Mouse (Mus musculus) left cerebral cortex, postnatal 4 days (tissue): Measurements from ENCODE around the gene Rapgefl1. TPM values are rescaled to one million over a fixed set of nuclear protein-coding genes. Genes with fewer than 3 reads are reported as not detected.

Source experiments
- DNase-seq: peaks from one replicate; pipeline ENCODE4 v3.0.0-alpha.2; 2022
- intact Hi-C: fragments of 180-260 bp; cut with DNase I; formaldehyde crosslinking; loops from one replicate; pipeline ENCODE4 v1.15.1; 2025
- total RNA-seq, 2 experiments: library from RNA; stranded (reverse); gene quantifications; 2 replicates each; pipeline ENCODE4 v1.2.3; 2021

Rapgefl1 gene
- total RNA-seq, 2 experiments from 2014 or later = 87.3 to 91.8 TPM

DNA sequence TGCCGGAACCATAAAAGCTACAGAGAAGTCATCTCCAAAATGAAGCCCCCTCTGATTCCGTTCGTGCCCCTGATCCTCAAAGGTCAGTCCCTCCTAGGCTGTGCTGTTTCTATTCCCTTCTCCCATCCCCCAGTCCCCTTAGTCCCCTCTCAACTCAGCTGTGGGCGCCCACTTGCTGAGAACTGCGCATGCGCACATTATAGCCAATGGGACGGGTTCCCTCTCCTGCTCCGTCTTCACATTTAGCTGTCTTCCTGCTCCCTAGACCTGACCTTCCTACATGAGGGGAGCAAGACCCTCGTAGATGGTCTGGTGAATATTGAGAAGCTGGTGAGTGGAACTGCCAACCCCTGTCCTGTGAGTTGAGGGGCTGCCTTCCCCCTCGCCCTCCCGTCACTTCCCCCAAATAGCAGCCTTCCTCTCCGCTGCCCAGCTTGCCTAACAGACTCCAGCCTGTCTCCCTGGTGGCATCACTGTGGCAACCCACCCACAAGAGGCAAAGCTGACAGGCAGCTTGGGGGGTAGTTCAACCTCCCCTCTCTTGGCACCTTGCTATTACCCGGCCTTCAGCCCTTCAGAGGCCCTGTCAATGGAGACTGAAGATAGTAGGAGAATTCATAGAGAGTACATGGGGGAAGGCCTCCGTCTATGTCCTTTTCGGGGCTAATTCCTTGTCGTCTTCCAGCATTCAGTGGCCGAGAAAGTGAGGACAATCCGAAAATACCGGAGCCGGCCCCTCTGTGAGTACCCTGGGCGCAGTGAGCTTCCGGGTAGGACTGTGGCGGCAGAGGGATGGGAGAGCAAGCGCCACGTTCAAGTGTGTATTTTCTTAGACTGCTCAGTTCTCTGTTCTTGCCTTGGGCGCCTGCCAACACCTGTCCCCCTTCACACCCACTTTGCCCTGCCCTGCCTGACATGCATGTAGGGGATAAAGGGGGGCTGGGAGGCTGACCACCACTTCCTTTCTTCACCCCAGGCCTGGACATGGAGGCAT is 13.8 kb downstream of the Rapgefl1 start:
- peak; percentile 69 for DNase-seq
- intact Hi-C loops = no loop called here

GRCm38 (mm10) chr11:98854116-98854515 is 17.5 kb downstream of the Rapgefl1 start:
- intact Hi-C loops = no loop called here

GRCm38 (mm10) chr11:98854659-98855058 is 18.1 kb downstream of the Rapgefl1 start:
- no peak for DNase-seq
- intact Hi-C loops = no loop called here

More at GRCm38 (mm10) chr11:98854116-98854515, 17.5 kb downstream of the Rapgefl1 start:
- DNase-seq = no peak

- intact Hi-C loops = no loop called here
These were observed 22.5 kb downstream of the Rapgefl1 start for GRCm38 (mm10) chr11:98858759-98859731.

GRCm38 (mm10) chr11:98863028-98863750 is 26.6 kb downstream of the Rapgefl1 start, which contains the start of gene Wipf2:
Gene Wipf2, plus strand, starts transcription at chr11:98863638.
- intact Hi-C loops = no loop called here
- DNase-seq = peak; percentile 98

More at GRCm38 (mm10) chr11:98858759-98859731, 22.5 kb downstream of the Rapgefl1 start:
- DNase-seq = peak; percentile 89

- intact Hi-C loops = no loop called here
- peak; percentile 88 for DNase-seq
These were observed 27.3 kb downstream of the Rapgefl1 start for GRCm38 (mm10) chr11:98863751-98864429.

DNA sequence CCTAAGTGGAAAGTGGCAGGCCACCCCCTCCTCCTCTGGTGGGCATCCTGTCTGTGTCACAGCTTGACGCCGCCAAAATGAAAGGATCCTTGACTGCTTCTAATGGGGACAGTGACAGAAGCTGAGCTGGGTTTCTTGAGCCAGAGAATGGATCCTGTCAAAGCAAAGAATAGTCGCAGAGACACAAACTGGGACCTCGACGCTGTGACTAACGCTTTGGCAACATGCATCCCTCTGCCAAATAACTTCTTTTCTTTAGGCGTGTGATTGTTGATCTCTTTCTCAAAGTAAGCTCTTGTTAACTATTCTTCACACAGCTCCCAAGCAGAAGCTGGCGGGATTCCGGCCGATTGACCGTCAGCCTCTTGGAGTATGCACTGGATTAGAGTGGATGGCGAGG is 30.7 kb downstream of the Rapgefl1 start:
- intact Hi-C loops = no loop called here
- DNase-seq = peak; percentile 73

DNA sequence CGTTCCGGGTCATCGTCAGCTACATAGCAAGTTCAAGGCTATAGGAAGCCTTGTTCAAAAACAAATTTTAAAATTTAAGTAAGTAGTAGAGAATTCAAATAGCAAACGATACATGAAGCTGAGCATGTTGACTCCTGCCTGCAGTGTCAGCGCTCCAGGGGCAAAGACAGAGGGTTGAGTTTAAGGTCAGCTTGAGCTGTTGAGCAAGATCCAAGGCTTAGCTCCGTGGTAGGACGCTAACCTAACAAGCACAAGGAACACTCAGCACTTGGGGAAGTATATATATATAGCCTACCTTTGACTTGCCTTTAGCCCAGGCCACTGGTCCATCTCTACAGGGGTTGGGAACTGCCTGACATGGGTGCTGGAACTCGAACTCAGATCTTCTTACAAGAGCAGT is 33.3 kb downstream of the Rapgefl1 start:
- intact Hi-C loops = no loop called here
- no peak for DNase-seq

GRCm38 (mm10) chr11:98870791-98871190 is 34.2 kb downstream of the Rapgefl1 start:
- DNase-seq = no peak
- intact Hi-C loops = no loop called here

GRCm38 (mm10) chr11:98871416-98871815 is 34.8 kb downstream of the Rapgefl1 start:
- no peak for DNase-seq
- intact Hi-C loops = no loop called here

DNA sequence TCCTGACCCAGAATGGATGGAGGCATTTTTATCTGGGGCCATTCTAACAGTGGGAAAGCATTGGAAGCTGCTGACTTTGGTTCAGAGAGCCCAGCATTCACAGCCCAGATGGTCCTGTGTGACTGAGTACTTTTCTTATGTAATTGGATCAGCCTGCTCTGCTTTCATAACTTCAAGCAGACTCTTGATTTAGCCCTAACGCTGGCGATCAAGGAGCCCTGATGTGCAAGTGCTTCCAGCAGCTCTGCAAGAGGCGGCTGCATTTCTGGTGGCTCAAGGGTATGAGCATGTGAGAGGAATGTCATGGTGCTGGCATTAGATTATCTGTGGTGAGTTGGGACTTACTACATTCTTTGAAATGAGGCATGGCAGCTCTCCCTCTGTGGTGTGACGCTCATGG is 35.5 kb downstream of the Rapgefl1 start:
- intact Hi-C loops = no loop called here
- DNase-seq = no peak

GRCm38 (mm10) chr11:98873900-98874299 is 37.3 kb downstream of the Rapgefl1 start:
- intact Hi-C loops = no loop called here
- no peak for DNase-seq

DNA sequence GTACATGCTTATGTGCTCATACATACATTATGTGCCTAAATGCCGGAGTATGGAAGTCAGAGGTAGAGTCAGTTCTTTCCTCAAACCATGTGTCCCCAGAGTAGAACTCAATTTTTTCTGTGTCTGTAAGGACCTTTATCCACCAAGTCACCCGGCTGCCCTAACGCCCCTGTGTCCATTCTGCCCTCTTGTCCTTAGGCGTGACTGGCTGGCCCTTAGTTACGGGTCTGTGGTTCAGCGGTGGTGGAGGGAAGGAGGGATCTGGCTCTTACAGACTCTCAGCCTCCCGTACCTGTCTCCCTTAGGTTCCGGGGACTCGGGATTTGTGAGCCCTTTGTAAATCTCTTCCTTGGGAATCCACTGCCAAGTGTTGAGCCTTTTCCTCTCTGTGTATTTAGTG is 40.4 kb downstream of the Rapgefl1 start:
- no peak for DNase-seq
- intact Hi-C loops = no loop called here

- DNase-seq = no peak
- intact Hi-C loops = no loop called here
These were observed 51.1 kb downstream of the Rapgefl1 start for GRCm38 (mm10) chr11:98887703-98888102.

DNA sequence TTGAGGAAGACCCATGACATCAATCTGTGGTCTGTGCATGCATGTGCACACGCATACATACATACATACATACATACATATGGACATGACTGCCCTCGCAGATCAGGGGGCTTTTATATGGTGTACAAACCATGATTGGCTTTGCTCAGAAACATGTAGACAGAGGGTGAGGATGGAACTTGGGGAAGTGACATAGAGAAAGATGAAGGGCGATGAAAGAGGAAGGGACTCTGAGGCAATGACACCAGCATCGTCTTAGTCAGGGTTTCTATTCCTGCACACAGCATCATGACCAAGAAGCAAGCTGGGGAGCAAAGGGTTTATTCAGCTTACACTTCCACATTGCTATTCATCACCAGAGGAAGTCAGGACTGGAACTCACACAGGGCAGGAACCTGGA is 52.5 kb downstream of the Rapgefl1 start:
- intact Hi-C loops = no loop called here
- DNase-seq = no peak

GRCm38 (mm10) chr11:98889977-98890376 is 53.4 kb downstream of the Rapgefl1 start:
- no peak for DNase-seq
- intact Hi-C loops = no loop called here

DNA sequence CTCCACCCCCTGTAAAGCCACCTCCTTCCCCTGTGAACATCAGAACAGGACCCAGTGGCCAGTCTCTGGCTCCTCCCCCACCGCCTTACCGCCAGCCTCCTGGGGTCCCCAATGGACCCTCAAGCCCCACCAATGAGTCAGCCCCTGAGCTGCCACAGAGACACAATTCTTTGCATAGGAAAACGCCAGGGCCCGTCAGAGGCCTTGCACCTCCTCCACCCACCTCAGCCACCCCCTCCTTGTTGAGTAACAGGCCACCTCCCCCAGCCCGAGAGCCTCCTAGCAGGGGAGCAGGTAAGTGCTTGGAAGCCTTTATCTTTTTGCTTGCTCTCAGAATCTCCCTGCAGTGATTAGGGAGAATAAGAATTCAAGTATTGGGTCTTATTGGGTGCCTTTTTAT is 55.8 kb downstream of the Rapgefl1 start:
- intact Hi-C loops = no loop called here
- no peak for DNase-seq

DNA sequence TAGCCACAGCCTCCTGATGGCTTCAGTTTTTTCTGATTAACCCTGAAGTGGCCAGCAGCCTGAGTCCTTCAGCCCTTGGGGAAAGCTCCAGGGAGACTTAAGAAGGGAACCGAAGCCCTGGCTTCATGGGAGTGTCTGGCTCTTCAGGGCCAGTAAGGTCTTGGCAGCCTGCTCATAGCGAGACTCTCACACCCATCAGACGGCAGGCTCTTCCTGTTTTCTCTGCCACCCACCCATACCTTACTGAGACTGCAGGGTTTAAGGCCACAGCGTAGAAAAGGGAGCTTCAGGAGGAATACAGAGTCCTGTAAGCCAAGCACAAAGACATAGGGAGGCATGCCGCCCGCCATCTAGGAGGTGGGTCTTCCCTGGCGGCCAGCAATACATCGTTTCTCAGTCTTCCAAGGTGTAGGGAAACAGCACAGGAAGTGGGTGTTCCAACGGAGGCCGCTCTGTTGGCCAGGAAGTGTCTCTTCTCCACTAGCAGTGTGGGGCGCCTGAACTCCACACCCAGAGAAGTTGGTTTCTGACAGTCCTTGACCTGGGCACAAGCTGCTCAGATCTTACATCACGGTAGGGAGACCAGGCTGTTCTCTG is 64.0 kb downstream of the Rapgefl1 start:
- DNase-seq = no peak
- intact Hi-C loops = no loop called here

DNA sequence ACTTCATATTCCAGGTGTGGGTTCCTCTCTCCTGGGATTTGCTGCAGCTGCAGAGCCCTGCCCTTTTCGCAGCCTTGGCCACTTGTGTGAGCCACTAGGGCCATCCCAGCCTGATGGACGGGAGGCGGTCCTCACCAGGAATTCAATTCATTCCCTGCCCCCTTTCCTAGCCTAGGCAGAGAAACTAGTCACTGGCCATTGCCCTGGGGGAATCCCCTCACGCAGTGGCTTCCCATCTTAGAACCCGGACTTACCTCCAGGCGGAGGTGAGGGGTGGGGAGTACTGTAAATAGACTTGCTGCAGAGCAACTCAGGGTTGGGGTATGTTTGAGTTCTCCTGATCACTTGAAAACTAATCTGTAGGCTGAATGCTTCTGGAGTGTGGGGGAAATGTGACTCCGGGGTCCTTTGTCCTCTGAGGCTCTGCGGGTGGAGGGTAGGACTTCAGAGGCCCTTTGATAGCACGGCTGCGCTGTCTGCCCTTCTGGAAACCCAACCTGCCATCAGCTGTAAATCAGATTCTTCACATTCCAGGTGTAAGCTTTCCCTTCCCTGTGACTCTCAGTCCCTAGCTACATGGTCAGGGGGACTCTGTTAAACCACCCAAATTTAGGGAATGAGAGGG is 66.1 kb downstream of the Rapgefl1 start:
- intact Hi-C loops = no loop called here
- no peak for DNase-seq
